Mouse (Mus musculus) small intestine, adult 2 months (tissue): ENCODE results near the gene Ptpn4. TPM values are rescaled to one million over a fixed set of nuclear protein-coding genes. Genes with fewer than 3 reads are reported as not detected.

Source experiments
- H3K27ac ChIP-seq: fragments of 200-500 bp; 2 replicates; pipeline ENCODE4 v1.5.1; 2012; ENCODE audit warnings: low read depth, low read length, control low read depth, inconsistent platforms; ENCODE audit not compliant: insufficient read depth
- H3K27me3 ChIP-seq: fragments of 200-500 bp; 2 replicates; pipeline ENCODE4 v1.6.1; 2012; ENCODE audit warnings: mild to moderate bottlenecking, moderate library complexity, low read length, inconsistent platforms; ENCODE audit not compliant: control insufficient read depth, insufficient read depth
- H3K36me3 ChIP-seq: fragments of 200-500 bp; 2 replicates; pipeline ENCODE4 v1.6.1; 2012; ENCODE audit warnings: mild to moderate bottlenecking, low read length, control low read depth, inconsistent platforms; ENCODE audit not compliant: control insufficient read depth, insufficient read depth
- H3K4me1 ChIP-seq: fragments of 200-500 bp; 2 replicates; pipeline ENCODE4 v1.6.1; 2012; ENCODE audit warnings: low read length, inconsistent platforms, mixed read lengths; ENCODE audit not compliant: control insufficient read depth, insufficient read depth, insufficient read length
- H3K4me3 ChIP-seq: fragments of 200-500 bp; 2 replicates; pipeline ENCODE4 v1.5.1; 2012; ENCODE audit warnings: low read depth, mild to moderate bottlenecking, control low read depth, inconsistent platforms, low read length, moderate library complexity
- CTCF ChIP-seq: fragments of 200-500 bp; IDR thresholded peaks from 2 replicates; pipeline ENCODE4 v1.5.1; 2012; ENCODE audit warnings: low read depth, mild to moderate bottlenecking, control low read depth, inconsistent platforms, low read length, moderate library complexity, mixed read lengths; ENCODE audit not compliant: insufficient replicate concordance, insufficient read length; ENCODE audit errors: extremely low read depth
- POLR2A ChIP-seq: fragments of 200-500 bp; IDR thresholded peaks from 2 replicates; pipeline ENCODE4 v1.6.1; 2012; ENCODE audit warnings: low read depth, mild to moderate bottlenecking, control low read depth, inconsistent platforms, low read length, moderate library complexity
- WGBS: fragments of 180-500 bp; shearing (Covaris S2); methylation state at CpG from one replicate; pipeline ENCODE4 v1.1.7; 2018; 5-methylcytosine and 5-hydroxymethylcytosine counted together
- polyA plus RNA-seq: library from polyadenylated mRNA; depleted of rRNA; stranded (reverse); fragments of >200 nt; gene quantifications from 2 replicates; pipeline ENCODE4 v1.2.3, GENCODE M21; 2012

Ptpn4 gene
- polyA plus RNA-seq, 1 experiment: 2.7 TPM

DNA sequence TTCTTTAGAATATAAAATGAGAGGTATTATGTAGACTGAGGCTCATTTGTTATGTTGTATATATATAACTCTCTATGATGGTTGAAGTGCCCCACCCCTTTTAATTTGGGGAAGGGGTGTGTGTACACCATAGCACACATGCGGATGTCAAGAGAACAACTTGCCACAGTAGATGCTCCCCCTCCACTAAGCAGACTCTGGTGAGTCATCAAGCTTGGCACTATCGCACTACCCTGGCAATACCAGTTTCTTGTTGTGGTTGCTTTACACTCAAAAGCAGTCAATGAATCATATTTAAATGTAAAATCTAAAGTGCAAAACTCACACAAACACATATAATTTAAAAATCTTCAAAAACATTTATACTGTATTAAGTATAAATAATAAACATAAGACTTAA, 31.4 kb downstream of the Ptpn4 start:
- no peaks in the 10 kb centered on the region for H3K27me3 ChIP-seq
- H3K27ac ChIP-seq: no peak overlapping the region
- WGBS: 90% methylated on average over 2 of the region's 2 CpGs
- H3K4me3 ChIP-seq: no peak overlapping the region
- H3K4me1 ChIP-seq: no peaks in the 10 kb centered on the region
- H3K36me3 ChIP-seq: no peaks in the 10 kb centered on the region
- no peak for TF ChIP-seq CTCF
- no peak for TF ChIP-seq POLR2A

DNA sequence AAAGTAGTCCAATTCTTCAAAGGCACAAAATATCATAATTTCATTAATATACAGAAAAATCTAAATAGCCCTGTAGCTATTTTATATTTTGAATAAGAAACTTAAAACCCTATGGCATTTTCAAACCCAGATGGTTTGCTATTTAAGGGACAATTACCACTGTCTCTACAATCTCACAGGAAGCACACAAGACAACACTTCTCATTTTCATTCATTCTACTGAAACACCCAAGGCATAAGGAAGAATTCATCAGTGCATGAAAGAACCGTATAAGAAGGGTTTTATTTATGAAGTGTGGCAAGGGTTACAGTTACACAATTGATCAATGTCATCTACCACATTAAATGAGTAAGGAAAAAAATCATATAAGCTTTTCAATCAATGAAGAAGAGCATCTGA, 32.8 kb downstream of the Ptpn4 start:
- no peaks in the 10 kb centered on the region for H3K4me1 ChIP-seq
- no peaks in the 10 kb centered on the region for H3K36me3 ChIP-seq
- no peaks in the 10 kb centered on the region for H3K27me3 ChIP-seq
- WGBS: 36% methylated on average over 1 of the region's 1 CpGs
- TF ChIP-seq POLR2A (no peak), CTCF (no peak)
- no peak overlapping the region for H3K4me3 ChIP-seq
- no peak overlapping the region for H3K27ac ChIP-seq

GRCm38 (mm10) chr1:119795174-119795573, 42.2 kb downstream of the Ptpn4 start:
- Histone ChIP-seq H3K27ac (no peak overlapping the region), H3K27me3 (no peaks in the 10 kb centered on the region), H3K4me1 (no peaks in the 10 kb centered on the region), H3K36me3 (no peaks in the 10 kb centered on the region), H3K4me3 (no peak overlapping the region)
- no peak for TF ChIP-seq POLR2A
- TF ChIP-seq CTCF: no peak

DNA sequence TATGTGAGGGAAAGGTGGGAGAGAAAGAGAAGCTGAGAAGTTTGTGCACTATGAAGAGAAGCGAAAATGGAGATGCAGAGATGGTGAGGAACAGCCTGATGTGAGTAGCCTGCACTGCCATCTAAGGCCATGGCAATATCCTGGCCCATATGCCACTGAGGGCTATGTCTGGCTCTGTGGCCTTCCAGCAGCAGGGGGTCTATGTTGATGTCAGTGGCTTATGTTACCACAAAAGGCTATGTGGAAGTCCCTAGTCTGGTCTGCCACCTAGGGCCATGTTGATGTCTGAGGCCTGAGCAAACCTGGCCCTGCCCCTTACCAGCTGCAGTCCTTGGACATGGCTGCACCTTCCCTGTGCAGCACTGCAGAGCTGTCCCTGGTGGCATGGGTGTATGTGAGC, 43.1 kb downstream of the Ptpn4 start:
- Histone ChIP-seq H3K27me3 (no peaks in the 10 kb centered on the region), H3K4me3 (no peak overlapping the region), H3K27ac (no peak overlapping the region), H3K36me3 (no peaks in the 10 kb centered on the region), H3K4me1 (no peaks in the 10 kb centered on the region)
- TF ChIP-seq POLR2A (no peak), CTCF (no peak)
- 100% methylated on average over 1 of the region's 1 CpGs for WGBS

- Histone ChIP-seq H3K27ac (no peak overlapping the region), H3K36me3 (no peaks in the 10 kb centered on the region), H3K4me1 (no peaks in the 10 kb centered on the region), H3K27me3 (no peaks in the 10 kb centered on the region), H3K4me3 (no peak overlapping the region)
- WGBS: 82% methylated on average over 1 of the region's 1 CpGs
- TF ChIP-seq CTCF (no peak), POLR2A (no peak)
Observed at GRCm38 (mm10) chr1:119790616-119791015, 46.8 kb downstream of the Ptpn4 start.

- Histone ChIP-seq H3K4me1 (no peaks in the 10 kb centered on the region), H3K4me3 (no peak overlapping the region), H3K27me3 (no peaks in the 10 kb centered on the region), H3K36me3 (peaks cover 2% of the 10 kb centered on the region; the same call in 1 of the 2 replicates), H3K27ac (no peak overlapping the region)
- WGBS: 66% methylated on average over 2 of the region's 2 CpGs
- no peak for TF ChIP-seq CTCF
- no peak for TF ChIP-seq POLR2A
Observed at GRCm38 (mm10) chr1:119775915-119776314, 61.5 kb downstream of the Ptpn4 start.

DNA sequence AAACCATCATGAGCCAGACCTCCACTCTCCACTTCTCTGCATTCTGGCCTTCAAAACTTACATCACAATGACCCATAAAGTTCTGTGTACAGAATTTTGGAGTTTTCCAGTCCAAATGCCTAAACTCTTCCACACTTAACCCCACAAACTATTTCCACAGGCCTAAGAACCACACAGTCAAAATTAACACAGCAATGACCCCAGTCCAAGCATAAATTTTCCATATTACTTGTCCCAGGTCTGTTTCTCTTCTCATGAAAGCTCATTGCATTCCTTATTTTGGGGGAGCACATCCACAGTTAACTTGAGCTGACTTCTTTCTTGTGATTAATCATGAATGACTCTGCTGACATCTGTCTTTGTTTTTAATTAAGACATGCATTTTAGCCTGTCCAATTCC, 101.7 kb downstream of the Ptpn4 start:
- no peak for TF ChIP-seq POLR2A
- no peak for TF ChIP-seq CTCF
- Histone ChIP-seq H3K36me3 (peaks cover 8% of the 10 kb centered on the region), H3K27me3 (no peaks in the 10 kb centered on the region), H3K4me1 (no peaks in the 10 kb centered on the region), H3K4me3 (no peak overlapping the region), H3K27ac (no peak overlapping the region)

DNA sequence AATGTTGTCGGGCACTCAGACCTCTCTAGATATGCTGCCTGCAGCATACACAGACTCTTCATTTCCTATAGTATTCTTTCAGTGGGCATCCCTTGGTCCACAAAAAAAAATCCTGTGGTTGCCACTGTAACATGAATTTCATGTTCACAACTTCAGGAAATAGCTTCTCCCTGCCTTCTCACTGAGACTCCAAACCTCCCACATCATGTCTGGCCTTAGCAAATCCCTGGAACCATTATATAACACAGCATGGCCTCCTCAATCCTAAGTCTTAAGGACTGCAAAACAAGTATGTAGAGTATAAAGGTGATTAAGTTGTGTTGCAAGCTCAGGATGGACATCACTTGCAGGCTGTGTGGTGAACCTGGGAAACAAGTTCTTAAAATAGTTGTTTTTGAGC, 102.6 kb downstream of the Ptpn4 start:
- Histone ChIP-seq H3K4me1 (no peaks in the 10 kb centered on the region), H3K27ac (no peak overlapping the region), H3K27me3 (no peaks in the 10 kb centered on the region), H3K36me3 (0 out of 2 replicates have a peak, but pooled peaks cover 3% of the 10 kb centered on the region), H3K4me3 (no peak overlapping the region)
- TF ChIP-seq POLR2A: no peak
- no peak for TF ChIP-seq CTCF
- WGBS: 97% methylated on average over 1 of the region's 1 CpGs
